Mouse (Mus musculus): ENCODE results near the gene Sppl2c.

Gene Sppl2c

GRCm38 (mm10) chr11:104186135-104186836, at the start of gene Sppl2c:
TSS of gene Sppl2c (plus strand) at chr11:104186327.
- no peak for DNase-seq

GRCm38 (mm10) chr11:104138976-104139375, 47.2 kb upstream of the Sppl2c start:
- DNase-seq: peak; percentile 64 to 66

DNA sequence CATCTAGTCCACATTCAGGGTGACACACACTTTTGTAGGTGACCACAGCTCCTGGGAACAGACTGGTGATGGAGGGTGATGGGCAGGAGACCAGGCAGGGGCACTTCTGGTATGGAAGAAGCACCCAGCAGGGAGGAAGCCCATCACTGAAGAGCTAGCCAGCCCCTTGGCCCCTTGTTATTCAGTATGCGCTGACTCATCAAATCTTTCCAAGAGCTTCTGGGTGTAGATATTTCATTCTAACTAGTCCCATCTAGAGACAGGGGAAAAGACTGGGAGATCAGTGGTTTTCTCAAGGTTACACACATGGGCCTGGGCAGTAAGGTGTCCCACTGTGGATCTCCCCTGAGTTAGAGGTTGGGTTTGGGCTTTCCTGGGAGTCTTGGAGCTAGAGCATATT, 41.2 kb upstream of the Sppl2c start:
- DNase-seq: no peak

GRCm38 (mm10) chr11:104148787-104149186, 37.3 kb upstream of the Sppl2c start:
- DNase-seq: peak; percentile 71 to 74

- DNase-seq: no peak
Measured at GRCm38 (mm10) chr11:104150911-104151310, 35.2 kb upstream of the Sppl2c start.

DNA sequence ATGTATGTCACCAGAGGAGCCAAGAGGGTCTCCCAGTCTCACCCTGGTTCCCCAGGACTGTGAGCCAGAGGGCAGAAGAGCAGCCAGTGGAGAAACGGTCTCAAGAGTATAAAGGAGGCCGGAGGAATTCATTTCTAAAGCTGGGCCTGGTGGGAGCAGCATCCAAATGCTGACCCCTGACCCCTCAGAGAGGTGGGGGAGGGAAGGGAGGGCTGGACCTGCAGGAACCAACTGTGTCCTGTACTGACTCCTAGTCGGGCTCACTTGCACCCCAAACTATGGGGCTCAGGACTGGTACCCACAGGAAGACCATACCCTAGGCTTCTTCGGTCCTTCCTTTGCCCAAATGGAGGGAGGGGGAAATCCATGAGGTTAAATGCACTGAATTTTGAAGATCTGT, 31.8 kb upstream of the Sppl2c start:
- peak in 1 of 2 experiments; percentile 20 for DNase-seq

DNA sequence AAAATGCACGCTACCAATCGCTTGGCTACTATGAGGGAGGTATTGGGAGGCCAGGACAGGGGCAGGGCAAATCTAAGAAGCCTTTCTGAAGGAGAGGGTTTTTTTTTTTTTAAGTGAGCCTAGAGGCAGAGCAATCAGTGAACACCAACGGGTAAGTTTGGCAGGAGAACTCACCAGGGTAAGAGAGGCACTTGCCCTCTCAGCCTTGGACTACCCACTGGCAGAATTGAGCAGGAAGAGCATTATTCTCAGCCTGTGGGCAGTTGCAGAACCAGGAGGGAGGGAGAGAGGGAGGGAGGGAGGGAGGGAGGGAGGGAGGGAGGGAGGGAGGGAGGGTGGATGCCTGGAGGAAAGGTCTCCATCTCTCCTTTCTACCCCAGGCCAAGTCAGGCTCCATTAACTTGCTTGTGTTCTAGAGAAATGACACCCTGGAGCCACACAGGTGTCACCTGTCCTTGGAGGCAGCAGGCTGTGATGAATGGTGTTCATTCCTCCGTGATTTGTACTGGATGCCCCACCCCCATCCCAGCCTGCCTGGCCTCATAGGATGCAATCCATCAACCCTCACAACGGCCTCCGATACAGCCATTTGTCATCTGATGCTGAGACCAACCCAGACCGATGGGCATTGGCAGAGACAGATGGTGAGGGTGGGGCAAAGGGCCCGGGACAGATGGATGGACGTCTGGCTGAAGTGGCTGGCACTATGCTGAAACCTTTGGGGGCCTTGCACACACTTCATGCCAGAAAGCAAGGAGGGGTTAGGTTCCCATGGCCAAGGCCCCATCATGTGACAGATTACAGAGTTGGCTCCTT, 31.1 kb upstream of the Sppl2c start:
- peak; percentile 94 to 96 for DNase-seq

- no peak for DNase-seq
Measured at GRCm38 (mm10) chr11:104155899-104156298, 30.2 kb upstream of the Sppl2c start.

DNA sequence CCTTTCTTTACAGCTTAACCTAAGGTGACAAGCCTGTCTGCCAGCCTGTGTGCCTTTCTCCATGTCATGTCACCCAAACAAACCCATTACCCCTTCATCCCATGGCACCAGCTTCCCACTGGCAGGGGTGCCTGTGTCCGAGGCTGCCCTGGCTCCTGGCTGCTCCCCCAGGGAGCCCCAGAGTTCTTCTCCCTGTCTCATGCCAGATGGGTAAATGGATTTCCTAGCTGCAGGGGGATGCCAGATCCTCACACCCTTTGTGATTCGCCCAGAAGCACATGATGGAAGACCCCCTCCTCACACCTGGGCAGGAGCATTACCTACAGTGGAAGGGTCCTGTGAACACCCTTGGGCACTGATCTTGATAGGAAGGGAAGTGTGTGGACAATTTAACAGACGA, 29.7 kb upstream of the Sppl2c start:
- no peak for DNase-seq

DNA sequence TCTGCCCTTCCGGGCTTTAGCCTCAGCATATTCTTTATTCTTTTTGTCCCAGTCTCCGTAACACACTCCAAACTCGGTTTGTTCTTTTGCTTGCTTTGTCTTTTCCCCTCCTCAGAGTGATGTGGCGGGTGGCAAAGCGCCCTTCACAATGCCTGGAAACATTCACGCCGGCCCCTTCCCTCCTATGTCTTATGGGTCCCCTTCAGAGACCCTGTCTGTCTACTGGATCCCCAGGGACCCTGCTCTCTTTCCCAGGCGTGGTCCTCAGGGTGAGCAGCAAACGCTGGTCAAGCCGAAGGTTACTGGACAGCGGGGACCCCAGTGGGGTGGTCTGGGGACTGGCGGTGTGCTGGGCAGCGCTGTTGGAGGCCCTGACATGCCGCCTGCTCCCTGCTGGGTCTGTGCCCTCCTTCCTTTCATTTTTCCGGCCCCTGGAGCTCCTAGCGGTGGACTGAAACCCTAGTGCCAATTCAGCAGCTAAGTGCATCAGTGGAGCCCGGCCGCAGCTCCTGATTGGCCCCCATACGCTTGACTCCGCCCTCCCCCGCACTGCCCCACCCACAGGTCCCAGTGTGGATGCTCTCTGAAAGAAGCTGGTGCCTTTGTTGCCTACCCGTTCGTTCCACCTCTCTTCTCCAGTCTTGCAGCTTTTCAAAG, 28.4 kb upstream of the Sppl2c start:
- DNase-seq: peak; percentile 89 to 96

DNA sequence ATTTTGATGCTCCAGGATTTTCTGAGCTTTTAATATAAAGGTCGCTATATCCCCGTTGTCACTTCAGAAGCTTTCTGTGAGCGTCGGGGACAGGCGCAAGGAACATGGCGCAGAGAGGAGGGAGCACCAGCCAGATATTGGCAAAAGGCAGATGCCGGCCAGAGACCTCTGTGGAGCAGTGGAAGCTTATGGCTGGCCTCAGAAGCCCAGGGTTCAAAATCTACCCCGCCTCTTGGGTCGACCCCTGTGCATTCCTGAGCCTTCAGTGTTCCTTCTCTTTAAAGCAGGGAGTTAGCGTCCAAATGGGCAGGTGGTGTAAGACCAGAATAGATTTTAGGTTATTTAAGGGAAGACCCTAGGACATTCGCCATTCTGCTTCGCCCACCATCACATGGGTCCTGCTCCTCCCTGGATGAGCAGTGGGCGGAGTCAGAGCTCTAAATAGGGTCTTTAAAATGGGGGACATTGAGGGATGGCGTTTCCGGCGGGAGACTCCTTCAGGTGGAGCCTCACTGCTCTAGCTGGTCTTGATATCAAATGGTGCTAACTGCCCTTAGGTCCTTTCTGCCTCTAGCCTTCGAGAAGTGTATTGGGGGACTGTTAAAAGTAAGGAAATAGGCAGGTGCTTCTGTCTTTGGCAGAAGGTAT, 27.7 kb upstream of the Sppl2c start:
- peak in 1 of 2 experiments; percentile 45 for DNase-seq

GRCm38 (mm10) chr11:104159769-104160272, 26.3 kb upstream of the Sppl2c start:
- DNase-seq: no peak

DNA sequence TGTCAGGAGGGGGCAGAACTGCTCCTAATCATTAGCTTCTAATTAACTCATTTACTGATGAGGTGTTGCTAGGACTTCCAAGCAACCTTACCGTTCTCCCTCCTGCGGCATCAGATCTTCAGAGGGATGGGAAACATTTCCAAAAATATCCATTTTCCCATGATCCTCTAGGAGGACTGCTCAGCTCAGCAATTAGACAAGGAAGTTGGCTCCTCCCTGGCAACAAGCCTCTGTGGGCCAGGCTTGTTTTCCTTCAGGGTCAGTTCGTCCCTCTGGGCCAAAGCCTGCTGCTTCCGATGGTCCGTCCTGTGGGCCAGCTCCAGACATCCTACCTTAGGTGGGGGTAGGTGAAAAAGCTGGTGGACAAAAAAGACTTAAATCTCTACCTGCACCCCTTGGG, 25.0 kb upstream of the Sppl2c start:
- no peak for DNase-seq

DNA sequence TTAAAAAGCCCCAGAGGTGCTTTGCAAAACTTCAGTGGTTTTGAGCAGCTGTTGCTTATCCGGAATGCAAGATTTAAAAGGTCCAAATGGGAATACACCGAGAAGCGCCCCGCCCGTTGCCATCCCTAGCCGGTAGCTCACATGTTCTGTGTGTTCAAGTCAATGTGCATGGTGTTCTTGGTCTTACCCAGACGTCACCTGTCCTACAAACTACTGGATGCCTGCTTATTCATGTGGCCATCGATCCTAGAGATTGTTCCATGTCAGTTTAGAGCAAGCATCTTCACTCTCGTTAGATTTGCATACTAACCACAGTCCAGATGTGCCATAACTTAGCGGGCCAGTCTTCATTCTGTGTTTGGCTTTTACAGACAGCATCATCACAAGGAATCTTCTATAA, 21.9 kb upstream of the Sppl2c start:
- DNase-seq: no peak

- peak; percentile 84 to 89 for DNase-seq
Measured at GRCm38 (mm10) chr11:104171281-104171781, 14.8 kb upstream of the Sppl2c start.

DNA sequence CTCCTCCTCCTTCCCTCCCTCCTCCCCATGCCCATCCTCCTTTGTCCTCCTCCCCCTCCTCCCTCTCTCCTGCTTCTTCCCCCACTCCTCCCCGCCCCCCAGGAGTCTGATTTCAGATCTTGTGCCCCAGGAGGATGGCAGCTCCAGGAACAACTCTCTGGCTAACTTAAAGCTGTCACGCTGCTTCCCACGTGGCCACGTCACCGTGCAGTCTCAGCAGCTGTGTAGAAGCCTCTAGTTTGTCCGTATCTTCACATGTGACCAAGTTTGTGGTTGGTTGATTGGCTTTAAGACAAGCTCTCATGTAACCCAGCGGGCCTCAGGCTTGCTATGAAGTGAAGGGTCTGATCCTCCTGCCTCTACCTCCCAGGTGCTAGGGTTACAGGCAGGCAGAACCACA, 7.2 kb upstream of the Sppl2c start:
- peak in 1 of 2 experiments; percentile 17 for DNase-seq

DNA sequence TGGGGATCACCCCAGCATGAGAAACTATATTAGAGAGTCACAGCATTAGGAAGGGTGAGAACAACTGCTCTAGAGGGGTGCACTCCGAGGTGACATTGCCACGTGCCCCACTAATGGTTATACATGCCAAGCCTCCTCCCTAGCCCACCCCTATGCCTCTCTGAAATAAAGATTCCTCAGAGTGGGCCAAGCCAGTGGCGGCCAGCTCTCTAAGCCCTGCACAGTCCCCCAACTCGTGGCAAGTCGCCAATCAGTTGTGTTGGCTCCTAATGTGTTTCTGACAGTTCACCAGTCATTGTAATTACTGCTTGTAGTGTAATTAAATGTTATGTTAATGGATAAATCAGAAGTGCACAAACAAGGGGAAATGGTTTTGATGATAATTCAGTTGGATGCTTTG, 6.3 kb upstream of the Sppl2c start:
- DNase-seq: peak in 1 of 2 experiments; percentile 25

DNA sequence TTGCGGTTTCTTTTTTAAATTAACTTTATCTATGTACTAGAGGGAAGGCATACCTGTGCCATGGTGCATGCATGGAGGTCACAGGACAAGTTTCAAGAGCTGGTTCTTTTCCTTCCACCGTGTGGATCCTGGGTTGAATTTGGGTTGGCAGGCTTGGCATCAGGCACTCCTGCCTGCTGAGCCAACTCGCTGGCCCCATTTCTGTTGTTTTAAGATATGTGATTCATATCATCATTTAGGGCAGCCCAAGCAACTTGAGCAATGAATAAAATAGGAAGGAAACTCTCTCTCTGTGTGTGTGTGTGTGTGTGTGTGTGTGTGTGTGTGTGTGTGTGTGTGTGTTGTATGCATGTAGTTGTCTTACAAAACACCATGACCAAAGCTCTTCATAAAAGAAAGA, 4.0 kb upstream of the Sppl2c start:
- peak; percentile 55 for DNase-seq

- no peak for DNase-seq
Measured at GRCm38 (mm10) chr11:104186837-104187150, 667 bp downstream of the Sppl2c start.

DNA sequence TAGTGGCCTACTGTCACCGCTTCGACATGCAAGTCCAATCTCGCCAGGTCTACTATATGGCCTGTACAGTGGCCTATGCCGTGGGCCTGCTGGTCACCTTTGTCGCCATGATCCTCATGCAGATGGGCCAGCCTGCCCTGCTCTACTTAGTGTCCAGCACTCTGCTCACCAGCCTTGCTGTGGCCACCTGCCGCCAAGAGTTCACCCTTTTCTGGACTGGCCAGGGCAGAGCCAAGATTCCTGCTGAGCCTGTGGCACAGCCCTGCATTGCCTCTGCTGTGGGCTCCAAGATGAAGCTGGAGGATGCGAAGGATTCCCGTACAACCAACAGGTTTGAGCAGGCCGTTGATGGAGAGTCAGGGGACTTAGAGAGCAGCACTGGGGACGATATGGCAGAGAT, 1.6 kb downstream of the Sppl2c start:
- peak; percentile 61 to 67 for DNase-seq

DNA sequence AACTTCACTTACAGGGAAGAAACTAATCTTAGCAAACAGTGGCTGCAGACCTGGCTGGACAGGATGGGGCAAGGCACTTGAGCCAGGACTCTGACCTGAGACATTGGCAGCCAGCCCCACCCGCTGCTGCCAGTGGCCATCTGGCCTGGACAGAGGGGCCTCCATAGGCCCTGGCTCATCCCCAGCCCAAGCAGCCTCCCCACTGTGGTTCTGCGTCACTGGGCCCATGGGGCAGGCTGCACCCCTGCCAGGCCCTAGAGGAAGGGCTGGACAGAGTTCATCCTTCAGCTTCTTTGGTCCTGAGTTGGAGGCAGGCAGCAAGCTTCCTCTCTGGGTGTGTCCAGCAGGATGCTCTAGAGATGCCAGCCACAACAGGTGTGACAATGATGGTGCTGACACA, 3.9 kb downstream of the Sppl2c start:
- DNase-seq: peak; percentile 91 to 95

GRCm38 (mm10) chr11:104195382-104195781, 9.3 kb downstream of the Sppl2c start:
- peak in 1 of 2 experiments; percentile 23 for DNase-seq

DNA sequence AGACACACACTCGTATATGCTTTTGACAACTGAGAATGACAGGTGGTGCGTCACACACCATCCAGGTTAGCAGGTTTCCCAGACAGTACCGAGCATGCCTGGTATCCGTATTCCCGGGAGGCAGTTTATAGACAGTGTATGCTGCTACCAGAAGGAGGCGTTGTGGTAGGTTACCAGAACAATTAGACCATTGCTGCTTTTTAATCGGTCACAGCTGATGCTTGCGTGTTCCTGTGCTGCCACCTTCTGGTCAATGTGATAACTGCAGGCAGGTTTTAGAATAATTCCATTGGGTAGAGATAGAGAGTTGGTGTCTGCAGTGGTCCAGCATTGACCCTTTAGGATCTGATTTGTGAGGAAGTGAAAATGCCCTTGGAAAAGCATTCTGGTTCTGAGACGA, 9.7 kb downstream of the Sppl2c start:
- peak; percentile 94 to 96 for DNase-seq
